10 mouse cellular contexts compared by ENCODE assay signal in the genomic region with DNA sequence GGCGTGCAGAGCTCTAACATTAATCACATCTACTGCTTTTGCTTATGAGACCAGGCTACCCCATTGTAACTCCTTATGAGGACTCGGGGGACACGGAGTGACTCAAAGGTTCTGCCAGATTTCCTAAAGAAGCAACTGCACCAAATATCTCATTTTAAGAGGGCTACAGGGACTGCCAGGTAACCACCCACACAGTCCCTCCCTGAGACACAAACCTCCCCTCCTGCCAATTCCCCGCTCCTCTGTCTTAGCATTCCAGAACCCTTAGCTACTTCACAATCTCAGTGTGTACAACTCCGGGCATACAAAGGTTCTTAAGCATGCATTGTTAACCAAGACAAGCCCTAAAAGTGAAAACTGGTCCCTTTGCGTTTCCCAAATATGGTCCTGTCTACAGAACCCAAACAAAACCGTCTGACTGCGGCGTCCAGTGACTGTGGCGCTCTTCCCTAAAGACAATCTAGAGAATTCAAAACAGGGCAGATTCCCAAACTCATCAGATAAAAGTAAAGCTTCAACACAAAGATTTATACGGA.
A peak's percentile ranks its signal among the peaks of the same experiment; 100 is the strongest.
DNase-seq lines count a peak whose midpoint lies in the region; ATAC-seq and TF ChIP-seq lines count a peak whose summit lies in the region.
"Had no signal": no experiment of that assay in that cellular context is flagged by ENCODE, and none has a peak within 500 bp of the region (broad histone marks: within the 10 kb centered on the region; RNA-seq: fewer than 3 reads in every experiment).

No protein-coding gene starts in this region.

- TF ChIP-seq EP300 in heart, postnatal 0 days (IDR thresholded peaks at IDR 0.05; ENCODE audit: low read depth) = no peak

- H3K27me3 ChIP-seq in heart, postnatal 0 days (ENCODE audit: control insufficient read depth, insufficient read depth, low read length) = no peaks in the 10 kb centered on the region
- no peaks in the 10 kb centered on the region for H3K27me3 ChIP-seq in midbrain, embryonic 16.5 days (ENCODE audit: control insufficient read depth, insufficient read depth, low read depth, low read length)
- H3K27me3 ChIP-seq in midbrain, postnatal 0 days (ENCODE audit: insufficient read depth, low read length) = no peaks in the 10 kb centered on the region
- H3K27me3 ChIP-seq in intestine, postnatal 0 days (replicated peaks; ENCODE audit: control insufficient read depth, insufficient read depth, low read length) = no peaks in the 10 kb centered on the region

- no peak for TF ChIP-seq CTCF in heart, postnatal 0 days (IDR thresholded peaks at IDR 0.05; ENCODE audit: low read depth)
- no peak for TF ChIP-seq CTCF in midbrain, postnatal 0 days (IDR thresholded peaks at IDR 0.05)
- TF ChIP-seq CTCF in intestine, postnatal 0 days (IDR thresholded peaks at IDR 0.05; ENCODE audit: low read depth) = no peak

- no peak overlapping the region for H3K4me2 ChIP-seq in heart, postnatal 0 days (ENCODE audit: low read depth, low read length)
- no peak overlapping the region for H3K4me2 ChIP-seq in midbrain, embryonic 16.5 days (ENCODE audit: low read length)
- no peak overlapping the region for H3K4me2 ChIP-seq in midbrain, postnatal 0 days (ENCODE audit: low read depth, low read length, poor library complexity, severe bottlenecking)
- H3K4me2 ChIP-seq in intestine, postnatal 0 days (replicated peaks; ENCODE audit: low read depth) = no peak overlapping the region

- H3K4me1 ChIP-seq in heart, postnatal 0 days (ENCODE audit: control insufficient read depth, insufficient read depth) = peaks cover 51% of the 10 kb centered on the region
- H3K4me1 ChIP-seq in midbrain, embryonic 16.5 days (ENCODE audit: control insufficient read depth, insufficient read depth, low read length) = peaks cover 3% of the 10 kb centered on the region; the same call in 1 of the 2 replicates
- H3K4me1 ChIP-seq in midbrain, postnatal 0 days (ENCODE audit: insufficient read depth, low read length) = peaks cover 2% of the 10 kb centered on the region; the same call in 1 of the 2 replicates
- H3K4me1 ChIP-seq in intestine, postnatal 0 days (replicated peaks; ENCODE audit: control insufficient read depth, insufficient read depth, low read length) = peaks cover 2% of the 10 kb centered on the region; the same call in 1 of the 2 replicates

- H3K27ac ChIP-seq in heart, postnatal 0 days (ENCODE audit: low read depth) = peak overlapping the region; percentile 71
- H3K27ac ChIP-seq in midbrain, embryonic 16.5 days (ENCODE audit: low read length) = peak overlapping the region; percentile 34; the same call in 1 of the 2 replicates
- no peak overlapping the region for H3K27ac ChIP-seq in midbrain, postnatal 0 days (ENCODE audit: low read depth, low read length)
- H3K27ac ChIP-seq in intestine, postnatal 0 days (ENCODE audit: low read depth, low read length) = peak overlapping the region; percentile 64; the same call in 1 of the 2 replicates
- H3K27ac ChIP-seq: liver, embryonic 14.5 days had no signal

- H3K36me3 ChIP-seq in heart, postnatal 0 days (replicated peaks; ENCODE audit: control insufficient read depth, insufficient read depth, low read length) = no peaks in the 10 kb centered on the region
- no peaks in the 10 kb centered on the region for H3K36me3 ChIP-seq in midbrain, embryonic 16.5 days (ENCODE audit: control insufficient read depth, insufficient read depth, low read length)
- H3K36me3 ChIP-seq in midbrain, postnatal 0 days (ENCODE audit: insufficient read depth, low read length) = no peaks in the 10 kb centered on the region
- H3K36me3 ChIP-seq in intestine, postnatal 0 days (ENCODE audit: control insufficient read depth, insufficient read depth) = no peaks in the 10 kb centered on the region
- H3K36me3 ChIP-seq: heart, embryonic 10.5 days had no signal

- H3K4me3 ChIP-seq in heart, postnatal 0 days (ENCODE audit: low read depth, low read length) = no peak overlapping the region
- H3K4me3 ChIP-seq in midbrain, embryonic 16.5 days (ENCODE audit: low read depth, low read length) = no peak overlapping the region
- H3K4me3 ChIP-seq in midbrain, postnatal 0 days (ENCODE audit: low read depth, low read length) = no peak overlapping the region
- no peak overlapping the region for H3K4me3 ChIP-seq in intestine, postnatal 0 days (ENCODE audit: low read depth, low read length)
- H3K4me3 ChIP-seq: heart, embryonic 10.5 days had no signal

- 73% methylated on average over 11 of the region's 11 CpGs for WGBS in heart, postnatal 0 days
- 85% methylated on average over 11 of the region's 11 CpGs for WGBS in midbrain, embryonic 16.5 days
- 76% methylated on average over 11 of the region's 11 CpGs for WGBS in midbrain, postnatal 0 days
- WGBS in intestine, postnatal 0 days = 81% methylated on average over 11 of the region's 11 CpGs

- no peaks in the 10 kb centered on the region for H3K9me3 ChIP-seq in heart, postnatal 0 days (replicated peaks; ENCODE audit: control insufficient read depth, low read length)
- H3K9me3 ChIP-seq in midbrain, embryonic 16.5 days (replicated peaks; ENCODE audit: control insufficient read depth, low read length, poor library complexity, severe bottlenecking) = no peaks in the 10 kb centered on the region
- no peaks in the 10 kb centered on the region for H3K9me3 ChIP-seq in midbrain, postnatal 0 days (ENCODE audit: low read length)
- no peaks in the 10 kb centered on the region for H3K9me3 ChIP-seq in intestine, postnatal 0 days (ENCODE audit: control insufficient read depth)
- H3K9me3 ChIP-seq: heart, embryonic 10.5 days had no signal

- DNase-seq in heart, postnatal 0 days (ENCODE audit: low spot score) = no peak
- DNase-seq in heart, adult 11 months = no peak
- DNase-seq in midbrain, postnatal 0 days (ENCODE audit: low spot score) = no peak
- peak; percentile 44 for DNase-seq in testis, postnatal 14 days (ENCODE audit: low spot score)
- DNase-seq in adrenal gland, adult (ENCODE audit: inconsistent age in 2 of 2, low spot score in 1 of 2) = no peak
- no peak for DNase-seq in kidney, adult 18-20 months

- H3K9ac ChIP-seq in heart, postnatal 0 days (replicated peaks; ENCODE audit: low read depth, low read length) = no peak overlapping the region
- H3K9ac ChIP-seq in midbrain, embryonic 16.5 days (ENCODE audit: low read depth, low read length) = no peak overlapping the region
- H3K9ac ChIP-seq in midbrain, postnatal 0 days (replicated peaks; ENCODE audit: low read length, poor library complexity, severe bottlenecking) = no peak overlapping the region
- no peak overlapping the region for H3K9ac ChIP-seq in intestine, postnatal 0 days (ENCODE audit: low read depth, low read length)
- H3K9ac ChIP-seq: liver, embryonic 14.5 days had no signal

- ATAC-seq in heart, postnatal 0 days (ENCODE audit: insufficient read depth, low read depth) = no peak
- no peak for ATAC-seq in midbrain, embryonic 16.5 days
- no peak for ATAC-seq in midbrain, postnatal 0 days (ENCODE audit: low FRiP score)
- ATAC-seq in intestine, postnatal 0 days = 0 out of 2 replicates have a peak, but pooled peaks have one; percentile 20
